In the genomic region with DNA sequence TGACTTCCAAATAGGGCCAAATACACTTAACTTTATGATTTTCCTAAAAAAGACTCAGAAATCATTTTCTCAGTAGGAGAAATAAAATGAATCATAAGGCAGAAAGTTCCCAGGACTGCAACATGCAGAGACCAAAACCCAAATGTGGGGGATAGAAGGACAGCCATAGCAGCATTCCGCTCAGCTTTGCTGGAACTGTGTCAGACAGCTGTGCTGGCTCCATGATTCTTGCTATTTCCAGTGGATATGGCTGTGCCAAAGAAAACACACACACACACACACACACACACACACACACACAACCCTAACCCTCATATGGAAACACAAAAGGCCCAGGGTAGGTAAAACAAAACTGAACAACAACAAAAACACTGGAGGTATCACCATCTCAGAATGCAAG, we compare ENCODE assay signal across 22 mouse cellular contexts.
"Had no signal": no experiment of that assay in that cellular context is flagged by ENCODE, and none has a peak within 500 bp of the region (broad histone marks: within the 10 kb centered on the region; RNA-seq: fewer than 3 reads in every experiment).

No protein-coding gene starts in this region.

- DNase-seq: kidney, postnatal 25 days; layer of hippocampus, postnatal 36 days; liver; lung, adult 18-20 months; lung, postnatal 10 days; lung, postnatal 36 days; retina, postnatal 1 day; right cerebral cortex, postnatal 25 days; spleen, adult 18-20 months; thymus, postnatal 36 days had no signal

- H3K36me3 ChIP-seq: limb, embryonic 12.5 days; liver, embryonic 12.5 days; liver, embryonic 15.5 days; lung, embryonic 15.5 days; midbrain, embryonic 10.5 days; midbrain, embryonic 13.5 days; neural tube, embryonic 13.5 days; stomach, embryonic 15.5 days had no signal

- H3K4me1 ChIP-seq: limb, embryonic 12.5 days; liver, embryonic 12.5 days; liver, embryonic 15.5 days; lung, embryonic 15.5 days; megakaryocyte, embryonic 14.5 days; midbrain, embryonic 10.5 days; midbrain, embryonic 13.5 days; neural tube, embryonic 13.5 days; stomach, embryonic 15.5 days had no signal

- H3K4me2 ChIP-seq: limb, embryonic 12.5 days; liver, embryonic 12.5 days; liver, embryonic 15.5 days; lung, embryonic 15.5 days; midbrain, embryonic 13.5 days; neural tube, embryonic 13.5 days; stomach, embryonic 15.5 days had no signal

- H3K9me3 ChIP-seq: limb, embryonic 12.5 days; liver, embryonic 12.5 days; liver, embryonic 15.5 days; lung, embryonic 15.5 days; megakaryocyte, embryonic 14.5 days; midbrain, embryonic 10.5 days; midbrain, embryonic 13.5 days; neural tube, embryonic 13.5 days; stomach, embryonic 15.5 days had no signal

- H3K9ac ChIP-seq: limb, embryonic 12.5 days; liver, embryonic 12.5 days; liver, embryonic 15.5 days; lung, embryonic 15.5 days; midbrain, embryonic 13.5 days; neural tube, embryonic 13.5 days; stomach, embryonic 15.5 days had no signal

- H3K4me3 ChIP-seq: left cerebral cortex, adult 2 months; limb, embryonic 12.5 days; liver, embryonic 12.5 days; liver, embryonic 15.5 days; lung, embryonic 15.5 days; megakaryocyte, embryonic 14.5 days; midbrain, embryonic 10.5 days; midbrain, embryonic 13.5 days; myocyte; neural tube, embryonic 13.5 days; stomach, embryonic 15.5 days had no signal

- ATAC-seq: liver, embryonic 12.5 days; midbrain, embryonic 13.5 days; midbrain, embryonic 16.5 days had no signal

- H3K27ac ChIP-seq: left cerebral cortex, adult 2 months; limb, embryonic 12.5 days; liver, embryonic 12.5 days; liver, embryonic 15.5 days; lung, embryonic 15.5 days; midbrain, embryonic 10.5 days; midbrain, embryonic 13.5 days; neural tube, embryonic 13.5 days; stomach, embryonic 15.5 days had no signal

- H3K27me3 ChIP-seq: limb, embryonic 12.5 days; liver, embryonic 12.5 days; liver, embryonic 15.5 days; lung, embryonic 15.5 days; megakaryocyte, embryonic 14.5 days; midbrain, embryonic 13.5 days; neural tube, embryonic 13.5 days; stomach, embryonic 15.5 days had no signal
